Mouse (Mus musculus) myocyte (in vitro differentiated cells): ENCODE measurements around the gene Myo9b.

Experiments used
- MAX ChIP-seq: IDR thresholded peaks from one replicate; pipeline ENCODE4 v1.6.1; 2011; ENCODE audit warnings: low read depth, mild to moderate bottlenecking, control low read depth
- POLR2A ChIP-seq: IDR thresholded peaks from one replicate; pipeline ENCODE4 v1.6.1; 2011; ENCODE audit warnings: low read depth, mild to moderate bottlenecking, control low read depth, moderate library complexity; ENCODE audit not compliant: insufficient read length
- USF1 ChIP-seq: IDR thresholded peaks from one replicate; pipeline ENCODE4 v1.6.1; 2011; ENCODE audit warnings: low read depth, mild to moderate bottlenecking, control low read depth, moderate library complexity

GRCm38 (mm10) chr8:71313951-71314350, 41.4 kb downstream of the Myo9b start:
- TF ChIP-seq USF1 (no peak), POLR2A (no peak), MAX (no peak)
